Mouse (Mus musculus): ENCODE measurements around the gene Ccnt2. TPM values are rescaled to one million over a fixed set of nuclear protein-coding genes. Genes with fewer than 3 reads are reported as not detected.
"Not testable (repeated sequence)": the region's sequence is repeated elsewhere in the genome, so short reads cannot be mapped to it uniquely, and the experiment has no call there.

Ccnt2 gene
- polyA plus RNA-seq, 1 experiment from 2014 or later, result 73.1 TPM

- ATAC-seq (replicated peaks; ENCODE audit: low FRiP score, low TSS enrichment, low read depth) (no peak), DNase-seq (ENCODE audit: low spot score) (no peak)
- Histone ChIP-seq H3K4me2 (ENCODE audit: low read length) (no peak overlapping the region), H3K27me3 (replicated peaks; ENCODE audit: control insufficient read depth, insufficient read depth, low read length) (no peaks in the 10 kb centered on the region), H3K27ac (ENCODE audit: low read depth) (no peak overlapping the region), H3K4me1 (replicated peaks; ENCODE audit: control insufficient read depth, insufficient read depth, low read length) (no peaks in the 10 kb centered on the region), H3K9me3 (ENCODE audit: control insufficient read depth, low read length) (no peaks in the 10 kb centered on the region), H3K36me3 (ENCODE audit: control insufficient read depth, insufficient read depth, low read length) (no peaks in the 10 kb centered on the region), H3K9ac (ENCODE audit: low read length) (no peak overlapping the region), H3K4me3 (ENCODE audit: low read depth, low read length) (no peak overlapping the region)
- WGBS, result 65% methylated on average over 5 of the region's 5 CpGs
Observed at GRCm38 (mm10) chr1:127756331-127757163, 17.4 kb upstream of the Ccnt2 start.

- not testable (repeated sequence) for H3K9me3 ChIP-seq (ENCODE audit: control insufficient read depth, low read length); ATAC-seq (replicated peaks; ENCODE audit: low FRiP score, low TSS enrichment, low read depth); DNase-seq (ENCODE audit: low spot score); H3K4me3 ChIP-seq (ENCODE audit: low read depth, low read length); H3K36me3 ChIP-seq (ENCODE audit: control insufficient read depth, insufficient read depth, low read length); H3K27ac ChIP-seq (ENCODE audit: low read depth); H3K9ac ChIP-seq (ENCODE audit: low read length); H3K4me2 ChIP-seq (ENCODE audit: low read length); H3K27me3 ChIP-seq (replicated peaks; ENCODE audit: control insufficient read depth, insufficient read depth, low read length); H3K4me1 ChIP-seq (replicated peaks; ENCODE audit: control insufficient read depth, insufficient read depth, low read length)
- 95% methylated on average over 3 of the region's 3 CpGs for WGBS
Observed at GRCm38 (mm10) chr1:127757164-127757545, 16.8 kb upstream of the Ccnt2 start.

- H3K4me1 ChIP-seq (replicated peaks; ENCODE audit: control insufficient read depth, insufficient read depth, low read length), result no peaks in the 10 kb centered on the region
- no peaks in the 10 kb centered on the region for H3K27me3 ChIP-seq (replicated peaks; ENCODE audit: control insufficient read depth, insufficient read depth, low read length)
- H3K27ac ChIP-seq (ENCODE audit: low read depth), result no peak overlapping the region
- ATAC-seq (replicated peaks; ENCODE audit: low FRiP score, low TSS enrichment, low read depth), result no peak
- no peak overlapping the region for H3K4me3 ChIP-seq (ENCODE audit: low read depth, low read length)
- H3K9ac ChIP-seq (ENCODE audit: low read length), result no peak overlapping the region
- WGBS, result 56% methylated on average over 2 of the region's 2 CpGs
- H3K36me3 ChIP-seq (ENCODE audit: control insufficient read depth, insufficient read depth, low read length), result no peaks in the 10 kb centered on the region
- no peaks in the 10 kb centered on the region for H3K9me3 ChIP-seq (ENCODE audit: control insufficient read depth, low read length)
- no peak for DNase-seq (ENCODE audit: low spot score)
- no peak overlapping the region for H3K4me2 ChIP-seq (ENCODE audit: low read length)
Observed at GRCm38 (mm10) chr1:127765468-127765867, 8.5 kb upstream of the Ccnt2 start.

- H3K9me3 ChIP-seq (ENCODE audit: control insufficient read depth, low read length), result no peaks in the 10 kb centered on the region
- WGBS, result 89% methylated on average over 2 of the region's 2 CpGs
- no peak overlapping the region for H3K4me2 ChIP-seq (ENCODE audit: low read length)
- H3K27me3 ChIP-seq (replicated peaks; ENCODE audit: control insufficient read depth, insufficient read depth, low read length), result no peaks in the 10 kb centered on the region
- no peak overlapping the region for H3K27ac ChIP-seq (ENCODE audit: low read depth)
- H3K36me3 ChIP-seq (ENCODE audit: control insufficient read depth, insufficient read depth, low read length), result no peaks in the 10 kb centered on the region
- no peak overlapping the region for H3K4me3 ChIP-seq (ENCODE audit: low read depth, low read length)
- no peaks in the 10 kb centered on the region for H3K4me1 ChIP-seq (replicated peaks; ENCODE audit: control insufficient read depth, insufficient read depth, low read length)
- ATAC-seq (replicated peaks; ENCODE audit: low FRiP score, low TSS enrichment, low read depth), result no peak
- no peak for DNase-seq (ENCODE audit: low spot score)
- no peak overlapping the region for H3K9ac ChIP-seq (ENCODE audit: low read length)
Observed at GRCm38 (mm10) chr1:127766741-127767140, 7.2 kb upstream of the Ccnt2 start.

GRCm38 (mm10) chr1:127773198-127773802 lies 664 bp upstream of the Ccnt2 start:
- peak overlapping the region; percentile 76 for H3K4me2 ChIP-seq (ENCODE audit: low read length)
- peak overlapping the region; percentile 95 for H3K27ac ChIP-seq (ENCODE audit: low read depth)
- ATAC-seq (replicated peaks; ENCODE audit: low FRiP score, low TSS enrichment, low read depth) (peak; percentile 28; the same call in 1 of the 2 replicates), DNase-seq (ENCODE audit: low spot score) (peak; percentile 55)
- peak overlapping the region; percentile 65 for H3K9ac ChIP-seq (ENCODE audit: low read length)
- peak overlapping the region; percentile 96 for H3K4me3 ChIP-seq (ENCODE audit: low read depth, low read length)
- no peaks in the 10 kb centered on the region for H3K36me3 ChIP-seq (ENCODE audit: control insufficient read depth, insufficient read depth, low read length)
- no peaks in the 10 kb centered on the region for H3K27me3 ChIP-seq (replicated peaks; ENCODE audit: control insufficient read depth, insufficient read depth, low read length)
- WGBS, result 1% methylated on average over 14 of the region's 14 CpGs
- 0 out of 2 replicates have a peak, but pooled peaks cover 8% of the 10 kb centered on the region for H3K4me1 ChIP-seq (replicated peaks; ENCODE audit: control insufficient read depth, insufficient read depth, low read length)
- no peaks in the 10 kb centered on the region for H3K9me3 ChIP-seq (ENCODE audit: control insufficient read depth, low read length)

GRCm38 (mm10) chr1:127774501-127774880 lies 527 bp downstream of the Ccnt2 start:
- under 1% methylated on average over 31 of the region's 31 CpGs for WGBS

GRCm38 (mm10) chr1:127775206-127775720 lies 1.3 kb downstream of the Ccnt2 start:
- ATAC-seq (replicated peaks; ENCODE audit: low FRiP score, low TSS enrichment, low read depth) (no peak), DNase-seq (ENCODE audit: low spot score) (no peak)
- Histone ChIP-seq H3K9me3 (ENCODE audit: control insufficient read depth, low read length) (no peaks in the 10 kb centered on the region), H3K4me1 (replicated peaks; ENCODE audit: control insufficient read depth, insufficient read depth, low read length) (peaks cover 19% of the 10 kb centered on the region; the same call in 1 of the 2 replicates), H3K27ac (ENCODE audit: low read depth) (no peak overlapping the region), H3K4me2 (ENCODE audit: low read length) (peak overlapping the region; percentile 92), H3K36me3 (ENCODE audit: control insufficient read depth, insufficient read depth, low read length) (0 out of 2 replicates have a peak, but pooled peaks cover 8% of the 10 kb centered on the region), H3K9ac (ENCODE audit: low read length) (peak overlapping the region; percentile 95), H3K4me3 (ENCODE audit: low read depth, low read length) (peak overlapping the region; percentile 96), H3K27me3 (replicated peaks; ENCODE audit: control insufficient read depth, insufficient read depth, low read length) (no peaks in the 10 kb centered on the region)
- 10% methylated on average over 10 of the region's 10 CpGs for WGBS

More at GRCm38 (mm10) chr1:127774501-127774880, 527 bp downstream of the Ccnt2 start:
- H3K36me3 ChIP-seq (ENCODE audit: control insufficient read depth, insufficient read depth, low read length), result 0 out of 2 replicates have a peak, but pooled peaks cover 8% of the 10 kb centered on the region
- DNase-seq (ENCODE audit: low spot score), result no peak
- peak overlapping the region; percentile 96 for H3K4me3 ChIP-seq (ENCODE audit: low read depth, low read length)
- peak overlapping the region; percentile 95 for H3K9ac ChIP-seq (ENCODE audit: low read length)
- peak; percentile 57 for ATAC-seq (replicated peaks; ENCODE audit: low FRiP score, low TSS enrichment, low read depth)
- peak overlapping the region; percentile 92 for H3K4me2 ChIP-seq (ENCODE audit: low read length)
- peak overlapping the region; percentile 95 for H3K27ac ChIP-seq (ENCODE audit: low read depth)
- no peaks in the 10 kb centered on the region for H3K27me3 ChIP-seq (replicated peaks; ENCODE audit: control insufficient read depth, insufficient read depth, low read length)
- peaks cover 14% of the 10 kb centered on the region; the same call in 1 of the 2 replicates for H3K4me1 ChIP-seq (replicated peaks; ENCODE audit: control insufficient read depth, insufficient read depth, low read length)
- no peaks in the 10 kb centered on the region for H3K9me3 ChIP-seq (ENCODE audit: control insufficient read depth, low read length)

- ATAC-seq (replicated peaks; ENCODE audit: low FRiP score, low TSS enrichment, low read depth), result no peak
- 53% methylated on average over 6 of the region's 6 CpGs for WGBS
- H3K9ac ChIP-seq (ENCODE audit: low read length), result 0 out of 2 replicates have a peak overlapping the region, but pooled peaks have one; percentile 10
Observed at GRCm38 (mm10) chr1:127776246-127776645, 2.3 kb downstream of the Ccnt2 start.

More at GRCm38 (mm10) chr1:127776246-127776645, 2.3 kb downstream of the Ccnt2 start:
- Histone ChIP-seq H3K4me3 (ENCODE audit: low read depth, low read length) (peak overlapping the region; percentile 96), H3K4me1 (replicated peaks; ENCODE audit: control insufficient read depth, insufficient read depth, low read length) (peaks cover 19% of the 10 kb centered on the region; the same call in 1 of the 2 replicates), H3K27ac (ENCODE audit: low read depth) (no peak overlapping the region), H3K27me3 (replicated peaks; ENCODE audit: control insufficient read depth, insufficient read depth, low read length) (no peaks in the 10 kb centered on the region), H3K36me3 (ENCODE audit: control insufficient read depth, insufficient read depth, low read length) (0 out of 2 replicates have a peak, but pooled peaks cover 8% of the 10 kb centered on the region), H3K4me2 (ENCODE audit: low read length) (peak overlapping the region; percentile 92), H3K9me3 (ENCODE audit: control insufficient read depth, low read length) (no peaks in the 10 kb centered on the region)
- no peak for DNase-seq (ENCODE audit: low spot score)

All from intestine, embryonic 14.5 days (tissue).